Mouse (Mus musculus) midbrain, embryonic 16.5 days (tissue): ENCODE results near the gene Emg1. TPM values are rescaled to one million over a fixed set of nuclear protein-coding genes. Genes with fewer than 3 reads are reported as not detected.

Experiments used
- ATAC-seq: fragments of 200-750 bp; cut with Nextera tagmentation; 2 replicates; pipeline ENCODE4 v1.8.0; 2017; ENCODE audit warnings: moderate TSS enrichment
- H3K27ac ChIP-seq: fragments of 300-500 bp; sonication (generic); 2 replicates; pipeline ENCODE4 v1.5.1; 2014; ENCODE audit warnings: mild to moderate bottlenecking, low read length, mixed read lengths
- H3K27me3 ChIP-seq: fragments of 300-500 bp; sonication (generic); 2 replicates; pipeline ENCODE4 v1.6.1; 2014; ENCODE audit warnings: low read depth, low read length, mixed read lengths; ENCODE audit not compliant: control insufficient read depth, insufficient read depth
- H3K36me3 ChIP-seq: fragments of 300-500 bp; sonication (generic); 2 replicates; pipeline ENCODE4 v1.6.1; 2014; ENCODE audit warnings: mild to moderate bottlenecking, low read length, moderate library complexity, mixed read lengths; ENCODE audit not compliant: control insufficient read depth, insufficient read depth
- H3K4me1 ChIP-seq: fragments of 300-500 bp; sonication (generic); 2 replicates; pipeline ENCODE4 v1.6.1; 2014; ENCODE audit warnings: mild to moderate bottlenecking, low read length, mixed read lengths; ENCODE audit not compliant: control insufficient read depth, insufficient read depth
- H3K4me2 ChIP-seq: fragments of 300-500 bp; sonication (generic); 2 replicates; pipeline ENCODE4 v1.6.1; 2014; ENCODE audit warnings: mild to moderate bottlenecking, low read length, mixed read lengths
- H3K4me3 ChIP-seq: fragments of 300-500 bp; sonication (generic); 2 replicates; pipeline ENCODE4 v1.5.1; 2014; ENCODE audit warnings: low read depth, mild to moderate bottlenecking, low read length, moderate library complexity, mixed read lengths
- H3K9ac ChIP-seq: fragments of 300-500 bp; sonication (generic); 2 replicates; pipeline ENCODE4 v1.6.1; 2014; ENCODE audit warnings: low read depth, low read length, mixed read lengths
- H3K9me3 ChIP-seq: fragments of 300-500 bp; sonication (generic); replicated peaks from 2 replicates; pipeline ENCODE4 v1.6.1; 2014; ENCODE audit warnings: mild to moderate bottlenecking, low read length, mixed read lengths; ENCODE audit not compliant: control insufficient read depth, poor library complexity, severe bottlenecking
- WGBS: fragments of 180-500 bp; shearing (Covaris S2); extraction: QIAGEN DNeasy Blood & Tissue Kit; methylation state at CpG from one replicate; pipeline ENCODE4 v1.1.7; 2014; 5-methylcytosine and 5-hydroxymethylcytosine counted together
- polyA plus RNA-seq: library from polyadenylated mRNA; unstranded; fragments of >200 nt; fragmentation: Nextera tagmentation; extraction: Ambion mirVana; gene quantifications from 2 replicates; pipeline ENCODE4 v1.2.1, GENCODE M21; 2015

Emg1 gene
- polyA plus RNA-seq, 1 experiment from 2014 or later = 95.3 TPM

DNA sequence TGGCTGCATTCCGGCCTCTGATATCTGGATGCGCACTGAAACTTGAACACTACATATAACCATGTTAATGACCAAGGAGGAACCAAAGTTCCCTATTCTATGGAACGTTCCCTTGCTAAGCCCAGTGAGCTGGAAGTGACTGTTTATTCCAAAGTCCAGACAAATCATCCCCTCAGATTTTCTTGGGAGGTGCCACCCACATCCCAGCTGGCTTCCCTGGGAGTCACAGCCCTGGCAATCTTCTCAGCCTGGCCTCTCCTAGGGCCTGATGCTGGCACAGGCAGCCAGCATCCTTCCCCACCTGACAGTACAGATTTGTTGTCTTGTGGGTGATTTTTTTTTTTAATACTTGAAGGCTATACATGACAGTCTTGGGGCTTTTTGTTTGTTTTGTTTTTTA lies 32.5 kb downstream of the Emg1 start:
- Histone ChIP-seq H3K9ac (no peak overlapping the region), H3K4me2 (no peak overlapping the region), H3K36me3 (no peaks in the 10 kb centered on the region), H3K4me1 (no peaks in the 10 kb centered on the region), H3K27ac (no peak overlapping the region), H3K27me3 (no peaks in the 10 kb centered on the region), H3K4me3 (no peak overlapping the region), H3K9me3 (no peaks in the 10 kb centered on the region)
- 92% methylated on average over 3 of the region's 3 CpGs for WGBS
- ATAC-seq = no peak

DNA sequence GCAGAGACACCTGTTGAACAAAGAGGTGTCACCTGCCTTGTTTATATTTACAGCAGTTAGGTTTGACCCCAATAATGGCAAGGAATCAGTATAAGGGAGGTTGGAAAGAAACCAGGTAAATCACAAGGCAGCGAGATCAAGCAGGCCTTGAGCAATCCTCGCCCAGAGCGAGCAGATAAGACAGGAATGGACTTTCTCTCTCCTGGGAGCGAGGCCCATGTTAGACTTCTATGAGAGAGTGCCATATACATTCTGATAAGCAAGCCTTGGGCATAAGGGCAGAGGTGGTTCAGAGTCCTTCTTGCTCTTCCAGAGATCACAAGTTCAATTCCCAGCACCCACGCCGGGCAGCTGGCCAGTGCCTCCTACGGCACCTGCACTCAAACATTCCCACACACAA lies 33.2 kb downstream of the Emg1 start:
- Histone ChIP-seq H3K9me3 (no peaks in the 10 kb centered on the region), H3K27me3 (no peaks in the 10 kb centered on the region), H3K36me3 (no peaks in the 10 kb centered on the region), H3K4me3 (no peak overlapping the region), H3K27ac (no peak overlapping the region), H3K4me1 (no peaks in the 10 kb centered on the region), H3K4me2 (no peak overlapping the region), H3K9ac (no peak overlapping the region)
- ATAC-seq = no peak
- 95% methylated on average over 7 of the region's 7 CpGs for WGBS

GRCm38 (mm10) chr6:124676171-124676570 lies 35.8 kb downstream of the Emg1 start:
- Histone ChIP-seq H3K9me3 (no peaks in the 10 kb centered on the region), H3K27ac (no peak overlapping the region), H3K4me2 (no peak overlapping the region), H3K4me1 (no peaks in the 10 kb centered on the region), H3K36me3 (no peaks in the 10 kb centered on the region), H3K27me3 (no peaks in the 10 kb centered on the region), H3K4me3 (no peak overlapping the region), H3K9ac (no peak overlapping the region)
- ATAC-seq = no peak
- 91% methylated on average over 6 of the region's 6 CpGs for WGBS

- Histone ChIP-seq H3K36me3 (no peaks in the 10 kb centered on the region), H3K9me3 (no peaks in the 10 kb centered on the region), H3K4me3 (no peak overlapping the region), H3K4me2 (no peak overlapping the region), H3K9ac (no peak overlapping the region), H3K4me1 (no peaks in the 10 kb centered on the region), H3K27me3 (no peaks in the 10 kb centered on the region), H3K27ac (no peak overlapping the region)
- ATAC-seq = no peak
- 97% methylated on average over 7 of the region's 7 CpGs for WGBS
Measured at GRCm38 (mm10) chr6:124674591-124674990, 37.4 kb downstream of the Emg1 start.

GRCm38 (mm10) chr6:124673619-124674018 lies 38.4 kb downstream of the Emg1 start:
- Histone ChIP-seq H3K9ac (no peak overlapping the region), H3K27me3 (no peaks in the 10 kb centered on the region), H3K27ac (no peak overlapping the region), H3K36me3 (no peaks in the 10 kb centered on the region), H3K4me1 (no peaks in the 10 kb centered on the region), H3K4me3 (no peak overlapping the region), H3K9me3 (no peaks in the 10 kb centered on the region), H3K4me2 (no peak overlapping the region)
- no peak for ATAC-seq
- 89% methylated on average over 9 of the region's 9 CpGs for WGBS

GRCm38 (mm10) chr6:124672100-124672499 lies 39.9 kb downstream of the Emg1 start:
- no peak overlapping the region for H3K9ac ChIP-seq
- no peak overlapping the region for H3K27ac ChIP-seq
- 77% methylated on average over 6 of the region's 6 CpGs for WGBS
- no peaks in the 10 kb centered on the region for H3K4me1 ChIP-seq
- H3K4me3 ChIP-seq = no peak overlapping the region
- no peaks in the 10 kb centered on the region for H3K9me3 ChIP-seq
- H3K4me2 ChIP-seq = no peak overlapping the region
- ATAC-seq = no peak
- no peaks in the 10 kb centered on the region for H3K27me3 ChIP-seq
- no peaks in the 10 kb centered on the region for H3K36me3 ChIP-seq

DNA sequence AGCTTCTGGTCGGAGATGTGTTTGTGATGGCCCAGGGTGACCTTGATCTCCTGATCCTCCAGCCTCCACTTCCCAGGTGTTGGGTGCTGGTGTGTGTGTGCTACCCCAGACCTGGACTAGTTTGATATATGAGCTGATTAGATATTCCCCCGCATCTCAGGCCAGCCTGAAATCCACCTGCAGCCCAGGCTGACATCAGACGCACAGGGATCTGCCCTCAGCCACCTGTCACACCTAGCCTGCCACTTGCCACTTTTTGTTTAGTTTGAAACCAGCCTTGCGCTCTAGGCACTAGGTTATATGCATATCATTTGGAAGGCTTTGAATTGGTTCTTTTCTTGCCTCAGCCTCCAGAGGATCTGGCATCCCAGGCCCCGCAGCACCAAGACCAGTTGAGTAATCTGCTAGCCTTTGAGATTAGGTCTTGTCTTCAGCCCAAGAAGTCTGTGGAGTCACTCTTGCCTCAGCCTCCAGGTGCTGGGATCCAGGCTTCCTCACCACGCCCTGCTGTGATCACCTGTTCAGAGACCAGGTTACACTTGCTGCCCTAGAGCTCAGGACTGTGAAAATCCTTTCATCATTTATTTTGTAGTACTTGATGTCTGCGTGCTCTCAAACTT lies 41.6 kb downstream of the Emg1 start:
- Histone ChIP-seq H3K4me1 (no peaks in the 10 kb centered on the region), H3K4me2 (no peak overlapping the region), H3K9ac (no peak overlapping the region), H3K27me3 (no peaks in the 10 kb centered on the region), H3K36me3 (no peaks in the 10 kb centered on the region), H3K9me3 (no peaks in the 10 kb centered on the region), H3K27ac (no peak overlapping the region), H3K4me3 (no peak overlapping the region)
- no peak for ATAC-seq
- WGBS = 94% methylated on average over 7 of the region's 7 CpGs

- H3K27me3 ChIP-seq = no peaks in the 10 kb centered on the region
- no peak overlapping the region for H3K4me3 ChIP-seq
- no peaks in the 10 kb centered on the region for H3K36me3 ChIP-seq
- H3K27ac ChIP-seq = no peak overlapping the region
- 93% methylated on average over 11 of the region's 11 CpGs for WGBS
- H3K9me3 ChIP-seq = no peaks in the 10 kb centered on the region
- no peak overlapping the region for H3K4me2 ChIP-seq
- ATAC-seq = no peak
- H3K9ac ChIP-seq = no peak overlapping the region
- peaks cover under 1% of the 10 kb centered on the region; the same call in 1 of the 2 replicates for H3K4me1 ChIP-seq
Measured at GRCm38 (mm10) chr6:124669234-124669859, 42.6 kb downstream of the Emg1 start.

GRCm38 (mm10) chr6:124665011-124665410 lies 47.0 kb downstream of the Emg1 start:
- Histone ChIP-seq H3K27me3 (no peaks in the 10 kb centered on the region), H3K36me3 (no peaks in the 10 kb centered on the region), H3K9ac (no peak overlapping the region), H3K27ac (no peak overlapping the region), H3K9me3 (no peaks in the 10 kb centered on the region), H3K4me2 (no peak overlapping the region), H3K4me1 (peaks cover 10% of the 10 kb centered on the region), H3K4me3 (no peak overlapping the region)
- ATAC-seq = no peak
- 95% methylated on average over 10 of the region's 10 CpGs for WGBS
